Mouse (Mus musculus): ENCODE measurements at regions not wholly inside any gene's neighbourhood (a gene's known extent, or its start where the extent isn't known, plus 50 kb on each side); places are given as distances from the start of the nearest gene placed in this dataset.

DNA sequence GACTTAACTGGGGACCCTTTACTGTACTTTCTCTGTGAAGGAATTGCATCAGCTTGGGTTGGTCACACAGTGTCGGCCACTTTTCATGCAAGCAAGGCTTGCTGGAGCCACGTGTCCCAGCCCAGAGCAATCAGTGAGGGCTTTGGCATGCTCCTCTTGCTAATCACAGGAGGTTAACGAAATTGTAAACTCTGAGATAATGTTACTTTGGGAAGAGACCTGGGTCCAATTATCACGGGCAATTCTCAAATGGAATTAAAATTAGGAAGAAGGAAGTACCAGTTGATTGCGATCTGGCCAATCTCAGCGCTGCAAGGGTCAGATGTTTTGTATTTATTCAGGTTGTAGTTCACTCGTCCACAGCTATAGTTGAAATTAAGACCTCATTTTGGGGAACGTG, 153.2 kb downstream of the Dusp6 start:
- TF ChIP-seq CTCF (IDR thresholded peaks at IDR 0.05; ENCODE audit: low read depth, low read length) (no peak), GATA2 (IDR thresholded peaks at IDR 0.05; ENCODE audit: borderline replicate concordance, low read depth, low read length) (no peak)
